Mouse (Mus musculus): ENCODE data around the gene AI413582.

DNA sequence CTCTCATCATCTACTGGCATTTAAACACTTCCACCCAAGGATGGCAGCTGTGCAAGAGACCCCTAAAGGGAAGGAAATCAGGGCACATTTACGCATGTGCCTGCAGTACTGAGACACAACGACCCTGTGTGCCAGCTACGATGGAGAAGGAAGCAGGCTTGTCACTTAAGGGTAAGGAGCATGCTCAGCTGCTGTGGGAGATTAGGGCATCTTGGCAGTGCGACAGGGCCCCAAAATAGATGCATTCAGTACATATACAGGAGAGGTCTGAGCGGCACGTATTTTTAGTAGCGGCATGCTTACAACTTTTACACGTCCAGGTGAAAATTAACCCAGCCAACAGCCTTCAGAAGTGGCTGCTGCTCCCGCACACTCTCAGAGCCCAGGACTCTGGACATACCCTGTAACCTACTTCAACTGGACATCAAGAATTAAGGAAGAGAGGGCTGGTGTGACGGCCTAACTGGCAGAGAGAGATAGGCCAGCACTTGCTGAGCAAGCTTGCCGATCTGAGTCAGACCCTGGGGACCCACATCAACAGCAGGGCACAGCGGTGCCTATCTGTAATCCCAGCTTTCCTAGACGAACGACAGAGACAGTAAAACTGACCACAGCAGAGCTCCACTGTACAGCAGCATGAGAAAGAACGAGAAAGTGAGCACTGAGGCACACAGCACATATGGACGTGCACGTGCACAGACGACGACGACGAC is 38.1 kb upstream of the AI413582 start:
- TF ChIP-seq POLR2A (IDR thresholded peaks at IDR 0.05; ENCODE audit: borderline replicate concordance, insufficient read depth, low read length) (no peak), CTCF (IDR thresholded peaks at IDR 0.05; ENCODE audit: borderline replicate concordance, insufficient read depth, low read depth, low read length) (no peak)
